Mouse (Mus musculus): Measurements from ENCODE around the gene Synj2. TPM values are rescaled to one million over a fixed set of nuclear protein-coding genes. Genes with fewer than 3 reads are reported as not detected.

The Synj2 gene
- polyA plus RNA-seq, 1 experiment from 2014 or later, result 1.9 TPM

DNA sequence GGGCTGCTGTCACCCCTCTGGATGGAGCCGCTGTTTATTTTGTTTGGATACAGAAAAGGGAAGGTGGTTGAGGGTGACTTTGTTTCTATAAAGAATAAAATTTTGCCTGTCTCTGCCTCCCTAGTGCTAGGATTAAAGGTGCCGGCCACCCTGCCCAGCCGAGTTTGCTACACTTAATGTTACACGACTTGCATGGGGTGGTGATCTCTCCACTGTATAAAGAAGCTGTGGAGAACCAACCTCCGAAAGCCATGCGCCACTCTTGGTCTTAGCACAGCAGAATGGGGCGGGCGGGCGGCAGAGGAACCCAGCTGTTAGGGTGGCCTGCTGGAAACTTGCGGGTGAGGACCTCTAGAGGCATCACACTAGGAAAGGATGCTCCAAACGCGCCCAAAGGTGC, 1.2 kb upstream of the Synj2 start:
- Histone ChIP-seq H3K36me3 (no peaks in the 10 kb centered on the region), H3K4me1 (peaks cover 24% of the 10 kb centered on the region), H3K27me3 (peaks cover 40% of the 10 kb centered on the region), H3K27ac (no peak overlapping the region), H3K9ac (no peak overlapping the region), H3K9me3 (replicated peaks) (no peaks in the 10 kb centered on the region), H3K4me3 (no peak overlapping the region), H3K4me2 (replicated peaks) (no peak overlapping the region)
- 54% methylated on average over 12 of the region's 12 CpGs for WGBS
- no peak for ATAC-seq (ENCODE audit: low FRiP score)

DNA sequence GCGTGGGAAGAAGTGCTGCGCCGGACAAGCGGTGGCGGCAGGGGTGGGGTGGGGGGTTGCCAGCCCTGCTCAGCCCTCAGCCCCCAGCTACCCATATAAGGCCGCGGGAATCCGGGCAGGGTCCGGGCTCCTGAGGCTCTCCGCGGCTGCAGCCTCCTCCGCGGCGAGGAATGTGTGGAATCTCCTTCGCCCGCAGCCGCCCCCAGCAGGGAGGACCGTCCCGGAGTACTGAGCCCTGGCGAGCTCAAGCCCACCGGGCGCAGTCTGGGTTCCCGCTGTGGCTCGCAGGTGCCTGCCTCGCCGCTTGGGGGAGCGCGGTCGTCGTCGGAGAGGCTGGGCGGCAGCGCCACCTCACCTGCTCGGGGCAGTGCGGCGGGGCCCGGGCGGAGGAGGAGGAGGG, 288 bp upstream of the Synj2 start:
- H3K9me3 ChIP-seq (replicated peaks), result no peaks in the 10 kb centered on the region
- peaks cover 40% of the 10 kb centered on the region for H3K27me3 ChIP-seq
- no peak overlapping the region for H3K27ac ChIP-seq
- H3K36me3 ChIP-seq, result no peaks in the 10 kb centered on the region
- H3K4me2 ChIP-seq (replicated peaks), result peak overlapping the region; percentile 85
- under 1% methylated on average over 25 of the region's 38 CpGs for WGBS
- H3K4me3 ChIP-seq, result peak overlapping the region; percentile 52
- H3K4me1 ChIP-seq, result peaks cover 15% of the 10 kb centered on the region
- H3K9ac ChIP-seq, result peak overlapping the region; percentile 51
- ATAC-seq (ENCODE audit: low FRiP score), result peak; percentile 82

GRCm38 (mm10) chr17:5942156-5942555, 1.1 kb downstream of the Synj2 start:
- H3K27ac ChIP-seq, result no peak overlapping the region
- ATAC-seq (ENCODE audit: low FRiP score), result no peak
- 83% methylated on average over 3 of the region's 3 CpGs for WGBS

DNA sequence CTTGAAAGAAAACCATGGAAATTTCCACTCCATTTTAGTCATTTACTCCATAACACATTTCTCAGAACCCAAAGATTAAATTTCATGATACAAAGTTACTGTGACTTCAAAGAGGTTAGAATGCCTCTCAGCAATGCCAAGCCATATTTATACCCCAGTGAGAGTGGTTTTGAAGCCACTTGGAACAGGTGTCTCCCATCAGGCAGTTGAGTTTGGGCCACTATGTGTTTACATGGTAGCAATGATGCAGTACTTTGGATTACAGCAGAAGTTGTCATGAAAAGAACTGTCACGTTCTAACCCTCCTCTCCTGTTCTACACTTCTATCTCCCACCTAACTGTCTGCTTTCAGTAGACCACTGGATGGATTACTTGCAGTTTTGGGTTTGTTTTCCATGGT, 2.0 kb downstream of the Synj2 start:
- Histone ChIP-seq H3K9ac (no peak overlapping the region), H3K27me3 (peaks cover 40% of the 10 kb centered on the region), H3K4me1 (peaks cover 10% of the 10 kb centered on the region), H3K36me3 (no peaks in the 10 kb centered on the region), H3K4me3 (no peak overlapping the region), H3K9me3 (replicated peaks) (no peaks in the 10 kb centered on the region), H3K4me2 (replicated peaks) (no peak overlapping the region), H3K27ac (no peak overlapping the region)
- 80% methylated on average over 1 of the region's 1 CpGs for WGBS
- ATAC-seq (ENCODE audit: low FRiP score), result no peak

More at GRCm38 (mm10) chr17:5942156-5942555, 1.1 kb downstream of the Synj2 start:
- peaks cover 10% of the 10 kb centered on the region for H3K4me1 ChIP-seq
- peaks cover 40% of the 10 kb centered on the region for H3K27me3 ChIP-seq
- H3K4me2 ChIP-seq (replicated peaks), result peak overlapping the region; percentile 85
- H3K9me3 ChIP-seq (replicated peaks), result no peaks in the 10 kb centered on the region
- H3K4me3 ChIP-seq, result no peak overlapping the region
- no peaks in the 10 kb centered on the region for H3K36me3 ChIP-seq
- no peak overlapping the region for H3K9ac ChIP-seq

- Histone ChIP-seq H3K27ac (no peak overlapping the region), H3K27me3 (peaks cover 11% of the 10 kb centered on the region), H3K4me3 (no peak overlapping the region), H3K36me3 (no peaks in the 10 kb centered on the region), H3K4me2 (replicated peaks) (no peak overlapping the region), H3K4me1 (no peaks in the 10 kb centered on the region), H3K9ac (no peak overlapping the region), H3K9me3 (replicated peaks) (no peaks in the 10 kb centered on the region)
- 80% methylated on average over 3 of the region's 3 CpGs for WGBS
- no peak for ATAC-seq (ENCODE audit: low FRiP score)
Measured at GRCm38 (mm10) chr17:5947039-5947438, 6.0 kb downstream of the Synj2 start.

GRCm38 (mm10) chr17:5952455-5952854, 11.4 kb downstream of the Synj2 start:
- no peak overlapping the region for H3K4me2 ChIP-seq (replicated peaks)
- H3K9ac ChIP-seq, result no peak overlapping the region
- no peak for ATAC-seq (ENCODE audit: low FRiP score)
- no peak overlapping the region for H3K4me3 ChIP-seq
- no peaks in the 10 kb centered on the region for H3K9me3 ChIP-seq (replicated peaks)
- no peaks in the 10 kb centered on the region for H3K36me3 ChIP-seq
- no peaks in the 10 kb centered on the region for H3K4me1 ChIP-seq
- WGBS, result 91% methylated on average over 4 of the region's 4 CpGs
- no peaks in the 10 kb centered on the region for H3K27me3 ChIP-seq
- H3K27ac ChIP-seq, result no peak overlapping the region

DNA sequence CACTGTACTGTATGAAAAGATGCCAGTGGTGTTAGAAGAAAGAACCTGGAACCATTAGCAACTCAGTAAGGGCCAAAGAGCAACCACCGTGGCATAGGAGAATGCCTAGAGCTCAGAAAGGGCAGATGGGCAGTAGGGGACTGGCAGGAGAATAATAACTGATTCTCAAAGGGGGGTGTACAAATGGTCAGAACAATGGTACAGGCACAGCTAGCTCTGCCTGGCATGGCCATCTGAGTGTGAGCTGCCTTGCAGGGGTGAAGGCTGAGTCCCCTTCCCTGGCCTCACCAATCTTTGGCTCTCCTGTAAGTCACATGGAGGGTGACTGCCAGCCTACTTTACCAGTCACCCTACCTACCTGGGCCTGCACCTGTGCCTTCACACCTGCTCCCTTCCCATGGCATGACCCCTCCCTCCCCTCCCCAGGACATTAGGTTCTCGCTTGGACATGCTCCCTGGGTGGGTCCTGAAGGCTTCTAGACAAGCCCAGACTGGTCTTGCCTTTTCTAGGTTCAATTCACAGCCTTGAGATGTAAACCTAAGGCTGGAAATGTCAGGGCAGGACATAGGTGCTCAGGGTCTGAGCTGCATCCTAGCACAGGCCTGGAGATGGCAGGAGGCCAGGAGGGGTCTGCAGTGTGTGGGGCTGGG, 15.4 kb downstream of the Synj2 start:
- no peak for ATAC-seq (ENCODE audit: low FRiP score)
- H3K27ac ChIP-seq, result no peak overlapping the region
- H3K4me3 ChIP-seq, result no peak overlapping the region
- peaks cover 6% of the 10 kb centered on the region; the same call in 1 of the 2 replicates for H3K4me1 ChIP-seq
- no peaks in the 10 kb centered on the region for H3K27me3 ChIP-seq
- no peaks in the 10 kb centered on the region for H3K36me3 ChIP-seq
- H3K9ac ChIP-seq, result no peak overlapping the region
- no peak overlapping the region for H3K4me2 ChIP-seq (replicated peaks)
- H3K9me3 ChIP-seq (replicated peaks), result no peaks in the 10 kb centered on the region; the same call in 1 of the 2 replicates
- WGBS, result 84% methylated on average over 2 of the region's 2 CpGs

DNA sequence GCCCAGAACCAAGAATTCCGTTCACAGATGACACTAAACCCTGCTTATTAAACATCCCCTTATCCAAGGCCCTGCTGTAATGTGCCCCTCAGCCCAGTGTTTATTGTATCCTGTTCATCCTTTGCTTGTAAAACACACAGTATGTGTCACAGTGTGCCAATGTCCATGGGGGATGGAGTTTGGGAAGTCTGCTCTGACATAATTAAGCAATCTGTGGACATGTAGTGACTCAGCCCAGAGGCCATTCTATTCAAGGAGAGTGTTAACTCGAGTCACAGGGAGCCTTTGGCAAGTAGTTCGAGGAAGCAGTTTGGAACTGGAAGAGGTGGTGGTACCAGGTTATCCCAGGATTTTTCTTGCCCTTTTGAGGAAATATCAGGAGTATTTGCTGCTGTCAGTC, 16.0 kb downstream of the Synj2 start:
- no peak overlapping the region for H3K4me3 ChIP-seq
- H3K9ac ChIP-seq, result no peak overlapping the region
- no peaks in the 10 kb centered on the region for H3K36me3 ChIP-seq
- H3K27me3 ChIP-seq, result no peaks in the 10 kb centered on the region
- 81% methylated on average over 3 of the region's 3 CpGs for WGBS
- H3K4me1 ChIP-seq, result peaks cover 6% of the 10 kb centered on the region; the same call in 1 of the 2 replicates
- no peak overlapping the region for H3K4me2 ChIP-seq (replicated peaks)
- no peak overlapping the region for H3K27ac ChIP-seq
- no peak for ATAC-seq (ENCODE audit: low FRiP score)
- no peaks in the 10 kb centered on the region; the same call in 1 of the 2 replicates for H3K9me3 ChIP-seq (replicated peaks)

DNA sequence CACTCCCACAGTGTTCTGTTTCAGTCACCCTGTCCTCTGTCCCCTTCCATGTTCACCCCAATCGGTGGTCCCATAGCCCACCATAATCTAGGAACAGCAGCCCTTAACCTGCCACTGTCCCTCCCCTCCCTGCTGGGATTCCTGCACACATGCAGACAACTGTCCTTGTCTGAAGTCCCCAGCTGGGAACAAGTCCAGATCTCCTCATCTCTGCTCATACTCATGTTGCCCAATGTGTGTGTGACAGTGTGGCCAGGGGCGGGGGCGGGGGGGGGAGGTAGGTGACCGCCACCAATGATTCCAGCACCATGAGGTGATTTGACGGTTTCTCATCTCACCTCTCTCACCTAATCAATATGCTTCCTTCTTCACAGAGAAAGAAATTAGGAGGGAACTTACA, 17.1 kb downstream of the Synj2 start:
- Histone ChIP-seq H3K4me2 (replicated peaks) (no peak overlapping the region), H3K4me3 (no peak overlapping the region), H3K9ac (no peak overlapping the region), H3K27me3 (no peaks in the 10 kb centered on the region), H3K36me3 (no peaks in the 10 kb centered on the region), H3K9me3 (replicated peaks) (no peaks in the 10 kb centered on the region; the same call in 1 of the 2 replicates), H3K27ac (no peak overlapping the region), H3K4me1 (peaks cover 6% of the 10 kb centered on the region; the same call in 1 of the 2 replicates)
- ATAC-seq (ENCODE audit: low FRiP score), result no peak
- WGBS, result 87% methylated on average over 5 of the region's 5 CpGs

GRCm38 (mm10) chr17:5958636-5959035, 17.6 kb downstream of the Synj2 start:
- Histone ChIP-seq H3K9ac (no peak overlapping the region), H3K9me3 (replicated peaks) (no peaks in the 10 kb centered on the region; the same call in 1 of the 2 replicates), H3K4me2 (replicated peaks) (no peak overlapping the region), H3K36me3 (no peaks in the 10 kb centered on the region), H3K27ac (no peak overlapping the region), H3K4me3 (no peak overlapping the region), H3K27me3 (no peaks in the 10 kb centered on the region), H3K4me1 (peaks cover 6% of the 10 kb centered on the region; the same call in 1 of the 2 replicates)
- no peak for ATAC-seq (ENCODE audit: low FRiP score)
- WGBS, result 88% methylated on average over 10 of the region's 10 CpGs

DNA sequence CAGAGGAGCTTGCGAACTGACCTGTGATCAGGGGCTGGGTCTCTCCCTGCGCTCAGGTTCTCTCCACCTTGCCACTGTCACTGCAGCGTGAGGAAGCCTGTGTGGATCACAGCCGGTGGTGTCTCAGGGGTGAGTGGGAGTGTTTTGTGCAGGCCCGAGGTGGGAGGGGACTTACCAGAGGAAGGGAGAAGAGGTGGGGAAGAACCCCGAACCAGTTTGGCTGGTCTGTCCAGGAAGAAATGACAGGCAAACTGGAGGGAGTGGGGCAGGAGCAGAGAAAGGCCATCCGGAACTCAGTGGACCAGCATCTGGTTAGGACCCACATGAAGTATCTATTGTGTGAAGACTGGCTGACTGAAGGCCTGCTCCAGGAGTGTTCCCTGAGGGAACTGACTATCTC, 18.0 kb downstream of the Synj2 start:
- ATAC-seq (ENCODE audit: low FRiP score), result no peak
- no peak overlapping the region for H3K27ac ChIP-seq

GRCm38 (mm10) chr17:5959802-5960201, 18.7 kb downstream of the Synj2 start:
- Histone ChIP-seq H3K27ac (no peak overlapping the region), H3K9ac (no peak overlapping the region), H3K4me3 (no peak overlapping the region), H3K27me3 (no peaks in the 10 kb centered on the region), H3K4me1 (peaks cover 6% of the 10 kb centered on the region; the same call in 1 of the 2 replicates), H3K9me3 (replicated peaks) (no peaks in the 10 kb centered on the region; the same call in 1 of the 2 replicates), H3K36me3 (no peaks in the 10 kb centered on the region), H3K4me2 (replicated peaks) (no peak overlapping the region)
- ATAC-seq (ENCODE audit: low FRiP score), result no peak
- WGBS, result 60% methylated on average over 9 of the region's 9 CpGs

More for the DNA sequence above, 18.0 kb downstream of the Synj2 start:
- Histone ChIP-seq H3K27me3 (no peaks in the 10 kb centered on the region), H3K4me2 (replicated peaks) (no peak overlapping the region), H3K9me3 (replicated peaks) (no peaks in the 10 kb centered on the region; the same call in 1 of the 2 replicates), H3K4me1 (peaks cover 6% of the 10 kb centered on the region; the same call in 1 of the 2 replicates), H3K36me3 (no peaks in the 10 kb centered on the region), H3K4me3 (no peak overlapping the region), H3K9ac (no peak overlapping the region)
- 68% methylated on average over 7 of the region's 7 CpGs for WGBS

GRCm38 (mm10) chr17:5963766-5964165, 22.7 kb downstream of the Synj2 start:
- Histone ChIP-seq H3K27ac (no peak overlapping the region), H3K36me3 (no peaks in the 10 kb centered on the region), H3K27me3 (no peaks in the 10 kb centered on the region), H3K9me3 (replicated peaks) (no peaks in the 10 kb centered on the region; the same call in 1 of the 2 replicates), H3K4me3 (no peak overlapping the region), H3K4me2 (replicated peaks) (no peak overlapping the region), H3K4me1 (peaks cover 13% of the 10 kb centered on the region; the same call in 1 of the 2 replicates), H3K9ac (no peak overlapping the region)
- 95% methylated on average over 8 of the region's 8 CpGs for WGBS
- no peak for ATAC-seq (ENCODE audit: low FRiP score)
